Mouse (Mus musculus) brain, embryonic 14.5 days (tissue): ENCODE results near the gene Mettl7a1.

Source experiments
- CTCF ChIP-seq: fragments of 200-500 bp; IDR thresholded peaks from 2 replicates; pipeline ENCODE4 v1.5.1; 2012; ENCODE audit warnings: inconsistent platforms, mild to moderate bottlenecking, moderate library complexity, borderline replicate concordance; ENCODE audit not compliant: insufficient read depth, insufficient read length; ENCODE audit errors: extremely low read depth
- POLR2A ChIP-seq: fragments of 200-500 bp; IDR thresholded peaks from 2 replicates; pipeline ENCODE4 v1.6.1; 2012; ENCODE audit warnings: mild to moderate bottlenecking, inconsistent platforms, borderline replicate concordance; ENCODE audit not compliant: poor library complexity, insufficient read depth, insufficient read length, severe bottlenecking; ENCODE audit errors: extremely low read depth

GRCm38 (mm10) chr15:100324021-100324591 lies 20.2 kb downstream of the Mettl7a1 start:
- TF ChIP-seq POLR2A: no peak
- no peak for TF ChIP-seq CTCF
